Mouse (Mus musculus) limb, embryonic 15.5 days (tissue): ENCODE measurements around the gene Mark2. TPM values are rescaled to one million over a fixed set of nuclear protein-coding genes. Genes with fewer than 3 reads are reported as not detected.

ENCODE experiments used
- ATAC-seq: fragments of 200-750 bp; cut with Nextera tagmentation; 2 replicates; pipeline ENCODE4 v1.8.0; 2017; ENCODE audit warnings: low read depth, moderate TSS enrichment; ENCODE audit not compliant: insufficient number of reproducible peaks, low FRiP score, low TSS enrichment
- H3K27ac ChIP-seq: fragments of 300-500 bp; sonication (generic); 2 replicates; pipeline ENCODE4 v1.5.1; 2015; ENCODE audit warnings: moderate library complexity, mild to moderate bottlenecking, inconsistent platforms
- H3K27me3 ChIP-seq: fragments of 300-500 bp; sonication (generic); 2 replicates; pipeline ENCODE4 v1.6.1; 2015; ENCODE audit warnings: inconsistent platforms
- H3K36me3 ChIP-seq: fragments of 300-500 bp; sonication (generic); 2 replicates; pipeline ENCODE4 v1.6.1; 2015; ENCODE audit warnings: inconsistent platforms
- H3K4me1 ChIP-seq: fragments of 300-500 bp; sonication (generic); 2 replicates; pipeline ENCODE4 v1.6.1; 2015; ENCODE audit warnings: inconsistent platforms
- H3K4me2 ChIP-seq: fragments of 300-500 bp; sonication (generic); 2 replicates; pipeline ENCODE4 v1.6.1; 2015; ENCODE audit warnings: mild to moderate bottlenecking, inconsistent platforms
- H3K4me3 ChIP-seq: fragments of 300-500 bp; sonication (generic); 2 replicates; pipeline ENCODE4 v1.5.1; 2015; ENCODE audit warnings: mild to moderate bottlenecking, inconsistent platforms
- H3K9ac ChIP-seq: fragments of 300-500 bp; sonication (generic); 2 replicates; pipeline ENCODE4 v1.6.1; 2015; ENCODE audit warnings: inconsistent platforms
- H3K9me3 ChIP-seq: fragments of 300-500 bp; sonication (generic); 2 replicates; pipeline ENCODE4 v1.6.1; 2016; ENCODE audit warnings: inconsistent platforms
- WGBS: fragments of 180-500 bp; shearing (Covaris S2); methylation state at CpG from one replicate; pipeline ENCODE4 v1.1.7; 2015; 5-methylcytosine and 5-hydroxymethylcytosine counted together
- polyA plus RNA-seq: library from polyadenylated mRNA; unstranded; fragments of >200 nt; fragmentation: Nextera tagmentation; extraction: Ambion mirVana; gene quantifications from 2 replicates; pipeline ENCODE4 v1.2.1, GENCODE M21; 2015

Mark2 gene
- polyA plus RNA-seq, 1 experiment from 2014 or later: 46.4 TPM

DNA sequence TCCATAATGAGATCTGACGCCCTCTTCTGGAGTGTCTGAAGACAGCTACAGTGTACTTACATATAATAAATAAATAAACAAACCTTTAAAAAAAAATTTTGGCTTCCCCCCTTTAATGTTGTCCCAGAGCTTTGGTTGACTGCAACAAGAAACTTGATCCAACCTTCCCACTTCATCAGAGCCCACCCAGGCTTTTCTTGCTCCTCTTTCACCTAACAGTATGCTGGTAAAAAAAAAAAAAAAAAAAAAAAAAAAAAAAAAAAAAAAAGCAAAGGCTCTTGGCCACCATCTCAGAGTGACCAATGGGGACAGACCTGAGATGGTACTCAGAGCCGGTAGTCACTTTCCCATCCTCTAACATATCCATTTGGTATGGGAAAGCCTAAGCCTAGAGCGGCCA is 53.4 kb downstream of the Mark2 start:
- Histone ChIP-seq H3K36me3 (peaks cover 57% of the 10 kb centered on the region), H3K4me3 (no peak overlapping the region), H3K27ac (no peak overlapping the region), H3K4me1 (peaks cover 14% of the 10 kb centered on the region), H3K9me3 (no peaks in the 10 kb centered on the region), H3K27me3 (no peaks in the 10 kb centered on the region), H3K4me2 (no peak overlapping the region), H3K9ac (no peak overlapping the region)
- 88% methylated on average over 3 of the region's 3 CpGs for WGBS
- no peak for ATAC-seq

DNA sequence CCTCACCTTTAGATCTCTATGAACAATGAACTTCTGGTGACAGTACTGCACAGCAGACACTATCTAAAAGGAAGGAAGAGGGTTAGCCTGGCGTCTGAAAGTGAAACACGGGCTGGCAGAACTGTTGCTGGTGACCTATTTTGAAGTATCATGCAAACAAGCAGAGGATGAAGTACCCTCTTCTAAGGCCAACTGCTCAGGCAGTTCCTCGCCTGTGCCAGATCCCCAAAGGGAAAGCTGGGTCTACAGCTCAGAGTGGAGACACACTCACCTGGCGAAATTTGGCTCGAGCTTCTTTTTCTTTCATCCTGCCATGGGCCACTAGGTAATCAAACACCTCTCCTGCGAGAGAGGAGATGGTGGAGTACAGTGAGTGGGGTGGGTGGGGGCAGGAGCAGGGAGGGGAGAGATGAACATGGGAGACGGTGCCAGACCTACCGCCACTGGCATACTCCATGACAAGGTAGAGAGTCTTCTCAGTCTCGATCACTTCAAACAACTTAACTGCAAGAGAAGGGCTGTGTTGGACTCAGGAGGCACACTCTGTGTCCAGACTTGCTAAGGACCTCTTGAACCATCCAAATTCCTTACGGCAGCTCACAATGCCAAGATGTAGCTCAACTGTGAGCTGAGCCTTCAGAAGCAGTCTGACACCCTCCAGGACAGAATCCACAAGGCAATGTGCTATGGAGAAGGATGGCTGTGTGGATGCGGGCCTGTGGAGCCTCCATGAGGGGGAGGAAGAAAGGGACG is 54.9 kb downstream of the Mark2 start:
- Histone ChIP-seq H3K4me2 (no peak overlapping the region), H3K9ac (no peak overlapping the region), H3K9me3 (no peaks in the 10 kb centered on the region), H3K4me3 (no peak overlapping the region), H3K4me1 (no peaks in the 10 kb centered on the region; the same call in 1 of the 2 replicates), H3K36me3 (peaks cover 72% of the 10 kb centered on the region), H3K27ac (no peak overlapping the region), H3K27me3 (no peaks in the 10 kb centered on the region)
- no peak for ATAC-seq
- WGBS: 84% methylated on average over 12 of the region's 12 CpGs

- Histone ChIP-seq H3K9ac (no peak overlapping the region), H3K36me3 (peaks cover 96% of the 10 kb centered on the region), H3K4me1 (peaks cover 47% of the 10 kb centered on the region), H3K27me3 (no peaks in the 10 kb centered on the region), H3K4me3 (no peak overlapping the region), H3K27ac (0 out of 2 replicates have a peak overlapping the region, but pooled peaks have one; percentile 17), H3K9me3 (no peaks in the 10 kb centered on the region), H3K4me2 (no peak overlapping the region)
- WGBS: 84% methylated on average over 18 of the region's 18 CpGs
- no peak for ATAC-seq
Observed at GRCm38 (mm10) chr19:7280557-7281330, 60.9 kb downstream of the Mark2 start.

DNA sequence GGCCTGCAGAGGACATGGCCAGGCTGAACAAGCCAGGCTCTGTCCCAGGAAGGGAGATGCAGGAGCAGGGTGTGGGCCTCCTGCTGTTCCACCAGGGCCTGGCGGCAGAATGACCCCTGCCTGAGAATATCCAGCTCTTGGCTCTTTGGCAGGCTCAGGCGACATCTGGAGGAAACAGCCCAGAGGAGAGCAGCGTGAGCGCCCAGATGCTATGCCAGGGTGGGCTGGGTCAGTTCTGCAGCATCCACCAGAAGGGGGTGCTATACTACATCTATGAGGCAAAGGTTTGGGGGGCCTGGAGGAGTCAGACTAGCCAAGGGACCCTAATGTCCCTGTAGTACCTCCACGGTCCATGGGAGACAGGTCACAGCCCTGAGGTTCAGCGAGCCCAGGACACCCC is 62.5 kb downstream of the Mark2 start:
- ATAC-seq: peak; percentile 22; the same call in 1 of the 2 replicates

GRCm38 (mm10) chr19:7278200-7278906 is 63.3 kb downstream of the Mark2 start:
- peaks cover 65% of the 10 kb centered on the region for H3K4me1 ChIP-seq
- no peak overlapping the region for H3K4me2 ChIP-seq
- H3K4me3 ChIP-seq: no peak overlapping the region
- no peak for ATAC-seq
- 69% methylated on average over 6 of the region's 6 CpGs for WGBS
- H3K9me3 ChIP-seq: no peaks in the 10 kb centered on the region
- peak overlapping the region; percentile 57 for H3K27ac ChIP-seq
- peaks cover 88% of the 10 kb centered on the region for H3K36me3 ChIP-seq
- no peak overlapping the region for H3K9ac ChIP-seq
- no peaks in the 10 kb centered on the region for H3K27me3 ChIP-seq

More for the DNA sequence above, 62.5 kb downstream of the Mark2 start:
- no peak overlapping the region for H3K9ac ChIP-seq
- peaks cover 88% of the 10 kb centered on the region for H3K36me3 ChIP-seq
- no peaks in the 10 kb centered on the region for H3K9me3 ChIP-seq
- H3K27me3 ChIP-seq: no peaks in the 10 kb centered on the region
- peaks cover 63% of the 10 kb centered on the region for H3K4me1 ChIP-seq
- H3K4me3 ChIP-seq: no peak overlapping the region
- H3K27ac ChIP-seq: peak overlapping the region; percentile 57
- 31% methylated on average over 6 of the region's 6 CpGs for WGBS
- H3K4me2 ChIP-seq: no peak overlapping the region

- H3K4me3 ChIP-seq: no peak overlapping the region
- 67% methylated on average over 7 of the region's 7 CpGs for WGBS
- peaks cover 65% of the 10 kb centered on the region for H3K4me1 ChIP-seq
- H3K36me3 ChIP-seq: peaks cover 88% of the 10 kb centered on the region
- H3K9me3 ChIP-seq: no peaks in the 10 kb centered on the region
- no peaks in the 10 kb centered on the region for H3K27me3 ChIP-seq
- ATAC-seq: no peak
- no peak overlapping the region for H3K9ac ChIP-seq
- H3K27ac ChIP-seq: peak overlapping the region; percentile 57
- no peak overlapping the region for H3K4me2 ChIP-seq
Observed at GRCm38 (mm10) chr19:7276796-7277195, 64.9 kb downstream of the Mark2 start.

GRCm38 (mm10) chr19:7276053-7276659 is 65.5 kb downstream of the Mark2 start:
- H3K4me3 ChIP-seq: no peak overlapping the region
- no peak overlapping the region for H3K9ac ChIP-seq
- H3K27me3 ChIP-seq: no peaks in the 10 kb centered on the region
- ATAC-seq: no peak
- no peak overlapping the region for H3K4me2 ChIP-seq
- WGBS: 53% methylated on average over 7 of the region's 7 CpGs
- H3K4me1 ChIP-seq: peaks cover 69% of the 10 kb centered on the region
- H3K9me3 ChIP-seq: no peaks in the 10 kb centered on the region
- H3K36me3 ChIP-seq: peaks cover 88% of the 10 kb centered on the region
- H3K27ac ChIP-seq: peak overlapping the region; percentile 80

GRCm38 (mm10) chr19:7275131-7275789 is 66.4 kb downstream of the Mark2 start:
- no peak overlapping the region for H3K4me3 ChIP-seq
- H3K4me1 ChIP-seq: peaks cover 71% of the 10 kb centered on the region
- H3K4me2 ChIP-seq: 0 out of 2 replicates have a peak overlapping the region, but pooled peaks have one; percentile 6
- 35% methylated on average over 7 of the region's 7 CpGs for WGBS
- H3K27ac ChIP-seq: peak overlapping the region; percentile 80
- H3K9me3 ChIP-seq: no peaks in the 10 kb centered on the region
- no peaks in the 10 kb centered on the region for H3K27me3 ChIP-seq
- H3K36me3 ChIP-seq: peaks cover 87% of the 10 kb centered on the region
- ATAC-seq: no peak
- H3K9ac ChIP-seq: 0 out of 2 replicates have a peak overlapping the region, but pooled peaks have one; percentile 8

DNA sequence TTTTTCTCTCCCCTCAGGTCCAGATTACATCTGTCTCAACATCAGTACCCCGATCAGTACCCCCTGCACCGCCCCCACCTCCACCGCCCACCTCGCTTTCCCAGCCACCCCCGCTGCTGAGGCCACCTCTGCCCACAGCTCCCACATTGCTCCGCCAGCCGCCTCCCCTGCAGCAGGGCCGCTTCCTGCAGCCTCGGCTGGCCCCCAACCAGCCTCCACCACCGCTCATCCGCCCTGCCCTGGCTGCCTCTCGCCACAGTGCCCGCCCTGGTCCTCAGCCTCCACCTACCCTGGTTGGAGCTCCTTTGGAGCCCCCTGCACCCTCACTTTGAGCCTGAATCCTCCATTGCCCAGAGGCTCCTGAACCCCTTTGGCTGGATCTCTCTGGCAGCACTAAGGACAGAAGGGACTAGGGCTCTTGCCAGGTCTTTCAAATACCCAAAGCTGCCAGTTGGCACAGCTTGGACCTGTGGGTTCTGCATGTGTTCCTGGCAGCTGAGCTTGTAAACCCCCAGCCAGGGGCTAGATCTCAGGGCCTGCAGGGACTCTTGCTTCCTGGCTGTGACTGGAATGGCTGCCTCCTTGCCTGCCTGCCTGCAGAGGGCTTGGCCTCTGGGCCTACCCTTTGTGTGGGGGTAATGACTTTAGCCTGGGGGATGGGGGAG is 67.2 kb downstream of the Mark2 start:
- Histone ChIP-seq H3K9me3 (no peaks in the 10 kb centered on the region), H3K4me1 (peaks cover 74% of the 10 kb centered on the region), H3K4me2 (0 out of 2 replicates have a peak overlapping the region, but pooled peaks have one; percentile 6), H3K27ac (peak overlapping the region; percentile 80), H3K27me3 (no peaks in the 10 kb centered on the region), H3K36me3 (peaks cover 81% of the 10 kb centered on the region), H3K4me3 (no peak overlapping the region), H3K9ac (no peak overlapping the region)
- ATAC-seq: no peak
- WGBS: 67% methylated on average over 10 of the region's 13 CpGs

DNA sequence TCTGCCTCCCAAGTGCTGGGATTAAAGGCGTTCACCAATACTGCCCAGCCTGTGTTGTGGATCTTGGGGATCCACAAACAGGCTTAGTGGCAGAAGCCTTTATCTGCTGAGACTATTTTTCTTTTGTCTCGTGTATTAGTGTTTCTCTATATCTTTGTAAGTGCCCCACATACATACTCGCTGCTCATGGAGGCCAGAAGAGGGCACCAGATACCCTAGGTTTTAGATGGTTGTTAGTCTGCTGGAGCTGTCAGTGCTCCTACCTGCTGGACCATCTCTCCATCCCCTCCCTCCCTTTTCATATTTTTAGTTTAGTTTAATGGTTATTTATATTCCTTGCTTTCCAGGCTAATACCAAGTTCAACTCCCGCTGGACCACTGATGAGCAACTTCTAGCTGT is 68.2 kb downstream of the Mark2 start:
- Histone ChIP-seq H3K36me3 (peaks cover 73% of the 10 kb centered on the region), H3K4me2 (no peak overlapping the region), H3K9me3 (no peaks in the 10 kb centered on the region), H3K27me3 (no peaks in the 10 kb centered on the region), H3K27ac (no peak overlapping the region), H3K4me1 (peaks cover 69% of the 10 kb centered on the region), H3K9ac (no peak overlapping the region), H3K4me3 (no peak overlapping the region)
- no peak for ATAC-seq
- WGBS: 93% methylated on average over 4 of the region's 4 CpGs
